Mouse (Mus musculus): ENCODE measurements at regions not wholly inside any gene's neighbourhood (a gene's known extent, or its start where the extent isn't known, plus 50 kb on each side); places are given as distances from the start of the nearest gene placed in this dataset.

GRCm38 (mm10) chr17:48807905-48808304, 124.3 kb upstream of the Lrfn2 start:
- H3K27ac ChIP-seq (ENCODE audit: insufficient read depth, low read length), result no peak overlapping the region
- no peaks in the 10 kb centered on the region for H3K4me1 ChIP-seq (ENCODE audit: control insufficient read depth, insufficient read depth, low read length)
- TF ChIP-seq CTCF (IDR thresholded peaks at IDR 0.05; ENCODE audit: borderline replicate concordance, insufficient read depth, low read length) (no peak), POLR2A (IDR thresholded peaks at IDR 0.05; ENCODE audit: low read depth, low read length) (no peak)
- H3K4me3 ChIP-seq (ENCODE audit: insufficient read depth, low read length), result no peak overlapping the region

GRCm38 (mm10) chr17:48814753-48815504, 117.2 kb upstream of the Lrfn2 start:
- Histone ChIP-seq H3K4me3 (ENCODE audit: insufficient read depth, low read length) (no peak overlapping the region), H3K27ac (ENCODE audit: insufficient read depth, low read length) (no peak overlapping the region), H3K4me1 (ENCODE audit: control insufficient read depth, insufficient read depth, low read length) (no peaks in the 10 kb centered on the region)
- TF ChIP-seq CTCF (IDR thresholded peaks at IDR 0.05; ENCODE audit: borderline replicate concordance, insufficient read depth, low read length) (no peak), POLR2A (IDR thresholded peaks at IDR 0.05; ENCODE audit: low read depth, low read length) (no peak)

GRCm38 (mm10) chr17:48816588-48817324, 115.4 kb upstream of the Lrfn2 start:
- H3K4me3 ChIP-seq (ENCODE audit: insufficient read depth, low read length), result no peak overlapping the region
- TF ChIP-seq POLR2A (IDR thresholded peaks at IDR 0.05; ENCODE audit: low read depth, low read length) (no peak), CTCF (IDR thresholded peaks at IDR 0.05; ENCODE audit: borderline replicate concordance, insufficient read depth, low read length) (no peak)
- no peak overlapping the region for H3K27ac ChIP-seq (ENCODE audit: insufficient read depth, low read length)
- H3K4me1 ChIP-seq (ENCODE audit: control insufficient read depth, insufficient read depth, low read length), result no peaks in the 10 kb centered on the region

GRCm38 (mm10) chr17:48817551-48817950, 114.6 kb upstream of the Lrfn2 start:
- no peak overlapping the region for H3K27ac ChIP-seq (ENCODE audit: insufficient read depth, low read length)
- TF ChIP-seq POLR2A (IDR thresholded peaks at IDR 0.05; ENCODE audit: low read depth, low read length) (no peak), CTCF (IDR thresholded peaks at IDR 0.05; ENCODE audit: borderline replicate concordance, insufficient read depth, low read length) (no peak)
- no peak overlapping the region for H3K4me3 ChIP-seq (ENCODE audit: insufficient read depth, low read length)
- no peaks in the 10 kb centered on the region for H3K4me1 ChIP-seq (ENCODE audit: control insufficient read depth, insufficient read depth, low read length)

- Histone ChIP-seq H3K4me1 (ENCODE audit: control insufficient read depth, insufficient read depth, low read length) (no peaks in the 10 kb centered on the region), H3K4me3 (ENCODE audit: insufficient read depth, low read length) (no peak overlapping the region), H3K27ac (ENCODE audit: insufficient read depth, low read length) (no peak overlapping the region)
- no peak for TF ChIP-seq CTCF (IDR thresholded peaks at IDR 0.05; ENCODE audit: borderline replicate concordance, insufficient read depth, low read length)
- no peak for TF ChIP-seq POLR2A (IDR thresholded peaks at IDR 0.05; ENCODE audit: low read depth, low read length)
Measured at GRCm38 (mm10) chr17:48819703-48820102, 112.5 kb upstream of the Lrfn2 start.

GRCm38 (mm10) chr17:48822101-48822876, 109.9 kb upstream of the Lrfn2 start:
- no peak for TF ChIP-seq CTCF (IDR thresholded peaks at IDR 0.05; ENCODE audit: borderline replicate concordance, insufficient read depth, low read length)
- TF ChIP-seq POLR2A (IDR thresholded peaks at IDR 0.05; ENCODE audit: low read depth, low read length), result no peak
- no peaks in the 10 kb centered on the region for H3K4me1 ChIP-seq (ENCODE audit: control insufficient read depth, insufficient read depth, low read length)
- H3K4me3 ChIP-seq (ENCODE audit: insufficient read depth, low read length), result no peak overlapping the region
- no peak overlapping the region for H3K27ac ChIP-seq (ENCODE audit: insufficient read depth, low read length)

GRCm38 (mm10) chr17:48823921-48824320, 108.3 kb upstream of the Lrfn2 start:
- Histone ChIP-seq H3K27ac (ENCODE audit: insufficient read depth, low read length) (no peak overlapping the region), H3K4me3 (ENCODE audit: insufficient read depth, low read length) (no peak overlapping the region), H3K4me1 (ENCODE audit: control insufficient read depth, insufficient read depth, low read length) (no peaks in the 10 kb centered on the region)
- TF ChIP-seq POLR2A (IDR thresholded peaks at IDR 0.05; ENCODE audit: low read depth, low read length) (no peak), CTCF (IDR thresholded peaks at IDR 0.05; ENCODE audit: borderline replicate concordance, insufficient read depth, low read length) (no peak)

- no peaks in the 10 kb centered on the region for H3K4me1 ChIP-seq (ENCODE audit: control insufficient read depth, insufficient read depth, low read length)
- H3K4me3 ChIP-seq (ENCODE audit: insufficient read depth, low read length), result no peak overlapping the region
- H3K27ac ChIP-seq (ENCODE audit: insufficient read depth, low read length), result no peak overlapping the region
- TF ChIP-seq CTCF (IDR thresholded peaks at IDR 0.05; ENCODE audit: borderline replicate concordance, insufficient read depth, low read length), result no peak
Measured at GRCm38 (mm10) chr17:48825212-48825913, 106.8 kb upstream of the Lrfn2 start.

- Histone ChIP-seq H3K27ac (ENCODE audit: insufficient read depth, low read length) (no peak overlapping the region), H3K4me3 (ENCODE audit: insufficient read depth, low read length) (no peak overlapping the region), H3K4me1 (ENCODE audit: control insufficient read depth, insufficient read depth, low read length) (no peaks in the 10 kb centered on the region)
- TF ChIP-seq CTCF (IDR thresholded peaks at IDR 0.05; ENCODE audit: borderline replicate concordance, insufficient read depth, low read length), result no peak
- no peak for TF ChIP-seq POLR2A (IDR thresholded peaks at IDR 0.05; ENCODE audit: low read depth, low read length)
Measured at GRCm38 (mm10) chr17:48838297-48838979, 93.7 kb upstream of the Lrfn2 start.
